ENCODE assay signal across 9 mouse cellular contexts in the genomic region with DNA sequence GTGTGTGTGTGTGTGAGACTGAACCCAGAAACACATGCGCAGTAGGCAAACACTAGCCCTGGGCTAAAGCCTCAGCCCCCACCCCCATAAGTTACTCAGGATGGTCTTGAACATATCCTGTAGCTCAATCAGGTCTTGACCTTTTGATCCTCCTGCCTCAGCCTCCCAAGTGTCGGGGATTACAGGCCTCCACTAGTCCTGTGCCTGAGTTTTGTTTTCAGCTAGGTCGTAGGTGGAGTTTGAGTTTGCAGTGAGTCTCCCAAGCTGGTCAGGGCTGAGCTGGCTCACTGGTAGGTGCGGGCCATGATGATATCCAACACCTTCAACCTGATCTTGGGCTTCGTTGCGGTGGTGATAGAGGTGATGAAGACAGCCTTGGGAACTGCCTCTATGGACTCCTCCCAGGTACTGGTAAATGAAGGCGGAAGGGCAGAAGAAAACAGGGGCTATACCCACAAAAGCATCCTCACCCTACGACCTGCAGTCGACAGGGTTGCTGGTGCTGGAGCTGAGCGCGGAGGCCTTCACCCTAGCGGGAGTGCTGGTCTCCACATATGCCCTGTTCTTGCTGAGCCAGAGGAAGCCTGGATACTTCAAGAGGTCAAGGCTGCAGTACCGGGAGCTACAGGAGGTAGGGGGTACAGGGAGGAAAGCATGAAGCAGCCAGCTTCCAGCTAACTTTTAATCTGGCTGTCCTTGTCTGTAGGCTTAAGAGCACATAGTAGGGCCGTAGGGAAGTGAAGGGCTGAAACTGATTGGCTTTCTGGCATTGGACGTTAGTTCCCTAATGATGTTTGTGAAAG. TPM values are rescaled to one million over a fixed set of nuclear protein-coding genes. Genes with fewer than 3 reads are reported as not detected.
DNase-seq lines count a peak whose midpoint lies in the region; ATAC-seq lines count a peak whose summit lies in the region.
"Had no signal": no experiment of that assay in that cellular context is flagged by ENCODE, and none has a peak within 500 bp of the region (broad histone marks: within the 10 kb centered on the region; RNA-seq: fewer than 3 reads in every experiment).

No protein-coding gene starts in this region.

- no peaks in the 10 kb centered on the region for H3K36me3 ChIP-seq in heart, embryonic 13.5 days
- H3K36me3 ChIP-seq in midbrain, embryonic 13.5 days = no peaks in the 10 kb centered on the region

- ATAC-seq in heart, embryonic 13.5 days (ENCODE audit: extremely low read depth, insufficient number of reproducible peaks, low FRiP score, low TSS enrichment) = no peak
- ATAC-seq in midbrain, embryonic 13.5 days = no peak

- H3K27me3 ChIP-seq in heart, embryonic 13.5 days (replicated peaks) = no peaks in the 10 kb centered on the region
- no peaks in the 10 kb centered on the region for H3K27me3 ChIP-seq in midbrain, embryonic 13.5 days

- peak overlapping the region; percentile 78 for H3K4me2 ChIP-seq in heart, embryonic 13.5 days
- H3K4me2 ChIP-seq in midbrain, embryonic 13.5 days (replicated peaks) = peak overlapping the region; percentile 73

- DNase-seq in heart, postnatal 10 days = no peak
- DNase-seq in R1 (ENCODE audit: low read depth, low spot score) = peak; percentile 66
- peak; percentile 6 for DNase-seq in heart, postnatal 4 days
- no peak for DNase-seq in T-cell, adult 2 months (ENCODE audit: low spot score)
- DNase-seq in adrenal gland, postnatal 10 days = no peak
- no peak for DNase-seq in kidney, adult 18-20 months

- 83% methylated on average over 15 of the region's 15 CpGs for WGBS in heart, embryonic 13.5 days
- 89% methylated on average over 15 of the region's 15 CpGs for WGBS in midbrain, embryonic 13.5 days

- H3K9me3 ChIP-seq in heart, embryonic 13.5 days = no peaks in the 10 kb centered on the region
- H3K9me3 ChIP-seq in midbrain, embryonic 13.5 days = no peaks in the 10 kb centered on the region

- H3K4me1 ChIP-seq in heart, embryonic 13.5 days = peaks cover 68% of the 10 kb centered on the region
- peaks cover 60% of the 10 kb centered on the region for H3K4me1 ChIP-seq in midbrain, embryonic 13.5 days (replicated peaks)

- peak overlapping the region; percentile 67 for H3K4me3 ChIP-seq in heart, embryonic 13.5 days
- peak overlapping the region; percentile 67 for H3K4me3 ChIP-seq in midbrain, embryonic 13.5 days (replicated peaks)

- intact Hi-C loops in heart, postnatal 10 days (cut with DNase I) = no loop called here

- H3K27ac ChIP-seq in heart, embryonic 13.5 days (replicated peaks) = peak overlapping the region; percentile 100; the same call in 1 of the 2 replicates
- peak overlapping the region; percentile 99 for H3K27ac ChIP-seq in midbrain, embryonic 13.5 days

- peak overlapping the region; percentile 96 for H3K9ac ChIP-seq in heart, embryonic 13.5 days
- H3K9ac ChIP-seq in midbrain, embryonic 13.5 days (replicated peaks) = peak overlapping the region; percentile 94

RNA-seq across cellular contexts. Expression of gene Zfp219, which starts 2.1 kb away (rescaled TPM):
- polyA plus RNA-seq in heart, embryonic 13.5 days (2015; fragmentation: Nextera tagmentation; extraction: Ambion mirVana) = 14.5 and 15.6 TPM in 2 replicates
- 10 to 100 TPM; 33.8 to 38.0 TPM for total RNA-seq in heart, postnatal 10 days (2021)
- total RNA-seq in heart, postnatal 4 days (2021) = 10 to 100 TPM; 37.5 to 42.0 TPM
- 56.0 and 63.6 TPM in 2 replicates for polyA plus RNA-seq in midbrain, embryonic 13.5 days (2015; fragmentation: Nextera tagmentation; extraction: Ambion mirVana)
- 10 to 100 TPM; 54.6 to 59.2 TPM for total RNA-seq in adrenal gland, postnatal 10 days (2021)

RNA-seq across cellular contexts. Expression of gene Tmem253, which starts 3.0 kb away (rescaled TPM):
- polyA plus RNA-seq in heart, embryonic 13.5 days (2015; fragmentation: Nextera tagmentation; extraction: Ambion mirVana) = 0.43 and 1.1 TPM in 2 replicates
- 1 to 10 TPM in 1 of 2 experiments, under 1 TPM in 1; 0.82 to 1.7 TPM for total RNA-seq in heart, postnatal 10 days (2021)
- total RNA-seq in heart, postnatal 4 days (2021) = 1 to 10 TPM; 1.4 to 1.8 TPM
- 0.82 and 0.92 TPM in 2 replicates for polyA plus RNA-seq in midbrain, embryonic 13.5 days (2015; fragmentation: Nextera tagmentation; extraction: Ambion mirVana)
- 1 to 10 TPM; 4.8 to 7.0 TPM for total RNA-seq in adrenal gland, postnatal 10 days (2021)
- total RNA-seq: left cerebral cortex, postnatal 10 days had no signal

RNA-seq across cellular contexts. Expression of gene Olfr221, which starts 23.8 kb away (rescaled TPM):
- not detected in 2 replicates for polyA plus RNA-seq in heart, embryonic 13.5 days (2015; fragmentation: Nextera tagmentation; extraction: Ambion mirVana)
- total RNA-seq in heart, postnatal 10 days (2021) = not detected
- total RNA-seq in heart, postnatal 4 days (2021) = not detected
- not detected in 2 replicates for polyA plus RNA-seq in midbrain, embryonic 13.5 days (2015; fragmentation: Nextera tagmentation; extraction: Ambion mirVana)
- not detected for total RNA-seq in adrenal gland, postnatal 10 days (2021)
- total RNA-seq: left cerebral cortex, postnatal 10 days had no signal

RNA-seq across cellular contexts. Expression of gene Arhgef40, which starts 33.9 kb away (rescaled TPM):
- polyA plus RNA-seq in heart, embryonic 13.5 days (2015; fragmentation: Nextera tagmentation; extraction: Ambion mirVana) = 63.9 and 69.5 TPM in 2 replicates
- total RNA-seq in heart, postnatal 10 days (2021) = 10 to 100 TPM; 52.7 to 57.9 TPM
- total RNA-seq in heart, postnatal 4 days (2021) = 10 to 100 TPM; 64.6 to 65.6 TPM
- 82.2 and 86.2 TPM in 2 replicates for polyA plus RNA-seq in midbrain, embryonic 13.5 days (2015; fragmentation: Nextera tagmentation; extraction: Ambion mirVana)
- 10 to 100 TPM; 60.8 to 78.7 TPM for total RNA-seq in adrenal gland, postnatal 10 days (2021)

Comparison
In these comparisons a context has a peak if more than half of its experiments do, and no peak if none do; other contexts are left out.
1. DNase-seq: peak in R1 (single experiment) and heart, postnatal 4 days (single experiment); none in heart, postnatal 10 days (0 of 2), T-cell, adult 2 months (single experiment), adrenal gland, postnatal 10 days (single experiment) and kidney, adult 18-20 months (single experiment).